Mouse (Mus musculus): ENCODE data around the gene Cxcr5.

GRCm38 (mm10) chr9:44580085-44580484 is 18.4 kb upstream of the Cxcr5 start:
- TF ChIP-seq POLR2A (IDR thresholded peaks at IDR 0.05; ENCODE audit: borderline replicate concordance, extremely low read depth, low read depth, low read length), result no peak
- no peak for TF ChIP-seq CTCF (IDR thresholded peaks at IDR 0.05; ENCODE audit: insufficient read depth, low read length)

All from lung, adult 2 months (tissue).